Mouse (Mus musculus): ENCODE measurements around the gene Cd6.

Cd6 gene

GRCm38 (mm10) chr19:10767631-10768030, 62.2 kb downstream of the Cd6 start:
- DNase-seq (ENCODE audit: extremely low read depth, low read depth, low spot score): no peak

- no peak for DNase-seq (ENCODE audit: extremely low read depth, low read depth, low spot score)
These were observed 66.4 kb downstream of the Cd6 start for GRCm38 (mm10) chr19:10763381-10764031.

- DNase-seq (ENCODE audit: extremely low read depth, low read depth, low spot score): no peak
These were observed 67.4 kb downstream of the Cd6 start for GRCm38 (mm10) chr19:10762468-10762867.

DNA sequence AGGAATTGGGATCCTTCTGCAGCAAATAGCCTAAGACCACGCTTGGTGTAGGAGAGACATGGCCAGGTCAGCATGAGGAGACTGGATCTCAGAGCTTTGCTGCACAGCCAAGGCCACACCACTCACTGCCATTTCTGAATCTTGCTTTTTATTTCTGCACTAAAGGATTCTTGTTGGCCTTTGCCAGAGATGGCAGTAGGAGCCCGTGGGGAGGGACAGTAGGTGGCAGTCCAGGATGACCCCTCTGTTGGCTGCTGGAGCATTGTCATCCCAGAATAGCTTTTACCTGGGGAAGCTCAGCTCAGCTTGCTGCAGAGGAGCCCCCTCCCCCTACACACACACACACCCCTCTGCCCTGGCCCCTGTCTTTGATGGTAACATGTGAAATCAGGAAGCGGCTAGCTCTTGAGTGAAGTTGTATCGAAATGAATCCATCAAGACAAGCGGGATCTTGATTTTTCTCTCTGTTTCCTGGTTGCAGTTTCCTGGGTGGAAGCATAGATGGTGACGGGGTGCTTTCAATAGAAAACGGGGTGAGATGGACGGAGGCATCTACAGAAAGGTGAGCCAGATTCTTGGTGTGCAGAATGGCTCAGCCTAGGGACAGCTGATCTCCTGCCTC, 68.0 kb downstream of the Cd6 start:
- no peak for DNase-seq (ENCODE audit: extremely low read depth, low read depth, low spot score)

DNA sequence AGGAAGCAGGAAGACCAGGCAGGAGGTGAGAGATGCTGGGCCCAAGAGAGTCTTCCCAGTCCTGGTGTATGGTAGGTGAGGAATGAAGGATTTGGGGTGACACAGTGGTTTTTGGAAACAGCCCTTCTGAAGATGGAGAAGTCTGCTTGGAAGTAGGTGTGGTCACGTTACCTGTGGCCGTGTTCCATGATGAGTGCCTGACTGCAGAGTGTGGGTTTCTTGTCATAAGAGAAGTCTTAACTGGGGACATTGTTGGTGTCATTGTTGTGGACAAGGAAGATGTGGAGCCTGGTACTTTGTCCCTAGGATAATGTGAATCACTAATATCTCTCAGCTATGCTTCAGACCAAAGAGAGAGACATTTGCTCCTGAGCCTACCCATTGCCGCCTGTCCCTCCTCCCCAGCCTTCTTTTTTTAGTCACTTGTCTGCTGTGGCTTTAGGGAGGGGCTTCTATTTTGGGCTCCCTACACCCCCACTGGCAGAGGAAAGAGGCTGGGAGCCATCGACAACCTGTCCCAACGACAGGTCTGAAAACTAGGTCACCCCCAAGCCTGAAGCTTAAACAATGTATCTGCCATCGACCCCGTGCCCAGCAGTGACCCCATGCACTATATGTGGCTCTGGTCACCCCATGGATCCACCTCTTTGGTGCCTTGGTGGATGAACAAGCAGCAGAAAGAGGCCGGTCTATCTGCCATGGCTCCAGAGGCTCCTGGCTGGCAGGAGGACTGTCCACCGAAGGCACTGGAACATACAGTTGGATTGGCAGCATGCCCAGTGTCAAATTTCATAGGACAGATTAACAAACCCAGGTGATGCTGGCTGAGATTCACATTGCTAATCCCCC, 69.7 kb downstream of the Cd6 start:
- no peak for DNase-seq (ENCODE audit: extremely low read depth, low read depth, low spot score)

GRCm38 (mm10) chr19:10759525-10759924, 70.3 kb downstream of the Cd6 start:
- no peak for DNase-seq (ENCODE audit: extremely low read depth, low read depth, low spot score)

DNA sequence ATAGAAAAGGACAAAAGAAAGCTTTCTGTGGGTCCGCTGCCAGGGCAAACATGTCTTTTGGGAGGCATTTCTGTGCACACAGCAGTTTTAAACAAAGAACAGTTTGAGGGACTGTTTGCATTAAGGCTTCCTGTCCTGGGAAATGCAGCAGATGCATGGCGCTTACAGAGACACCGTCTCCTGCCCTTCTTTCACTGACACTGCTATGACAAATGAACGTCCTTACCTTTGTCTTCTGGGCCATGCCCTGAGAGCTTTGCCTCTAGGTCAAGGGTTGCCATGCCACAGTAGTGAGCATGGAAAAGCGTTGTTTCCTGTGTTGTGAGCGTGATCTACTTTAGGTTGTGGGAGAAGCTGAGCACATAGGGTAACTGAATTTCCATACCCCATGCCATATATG, 71.2 kb downstream of the Cd6 start:
- no peak for DNase-seq (ENCODE audit: extremely low read depth, low read depth, low spot score)

DNA sequence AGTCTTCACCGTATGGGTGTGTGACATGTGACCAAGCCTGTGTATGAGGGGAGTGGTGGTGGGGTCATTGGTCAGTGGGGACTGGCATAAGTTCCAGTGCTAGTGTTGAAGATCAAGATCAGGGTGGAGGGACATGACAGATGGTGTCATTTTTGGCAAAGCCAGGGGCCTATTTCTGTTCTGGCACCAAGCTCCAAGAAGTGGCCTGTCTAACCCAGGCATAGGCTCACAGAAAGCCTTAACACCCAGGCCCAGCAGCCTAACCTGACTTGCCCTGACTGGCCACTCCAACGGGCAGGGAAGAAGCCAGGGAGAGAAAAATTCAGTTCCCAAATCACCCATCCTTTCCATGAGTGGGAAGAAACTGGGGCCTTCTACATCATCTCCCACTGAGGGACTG, 72.3 kb downstream of the Cd6 start:
- DNase-seq (ENCODE audit: extremely low read depth, low read depth, low spot score): no peak

DNA sequence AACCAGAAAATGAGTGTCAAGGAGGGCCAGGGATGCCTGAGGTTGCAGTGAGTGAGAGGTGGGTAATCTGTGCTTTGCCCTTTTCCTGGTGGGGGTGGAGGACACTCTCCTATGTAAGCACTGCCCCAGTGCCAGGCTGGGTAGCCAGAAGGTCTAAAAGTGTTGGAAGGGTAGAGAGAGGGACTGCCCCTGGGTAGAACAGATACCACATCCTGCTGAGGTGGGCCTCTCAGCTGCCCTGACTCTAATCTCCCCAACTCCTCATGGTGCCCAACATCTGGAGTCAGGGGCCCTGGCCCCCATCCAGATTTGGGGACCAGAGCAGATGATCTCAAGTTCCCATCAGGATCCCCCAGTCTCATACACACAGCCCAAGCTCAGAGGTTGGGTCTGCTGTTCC, 72.7 kb downstream of the Cd6 start:
- DNase-seq (ENCODE audit: extremely low read depth, low read depth, low spot score): no peak

DNA sequence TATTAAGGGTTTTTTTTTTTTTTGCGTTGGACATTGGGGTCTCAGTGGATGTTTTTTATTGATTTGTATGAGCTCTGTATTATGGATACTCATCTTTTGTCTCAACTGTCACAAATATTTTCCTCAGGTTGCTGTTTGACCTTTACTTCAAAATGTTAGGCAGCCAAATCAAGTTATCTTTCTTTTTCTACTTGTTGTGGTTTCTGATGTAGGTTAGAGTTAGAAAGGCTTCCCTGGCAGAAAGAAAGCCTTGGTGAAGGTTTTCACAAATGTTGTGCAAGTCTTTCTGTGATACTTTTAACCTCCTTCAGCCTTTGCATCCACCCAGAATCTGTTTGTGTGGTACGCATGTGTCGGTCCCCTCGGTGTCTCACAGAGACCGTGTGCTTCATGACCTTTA, 77.2 kb downstream of the Cd6 start:
- DNase-seq (ENCODE audit: extremely low read depth, low read depth, low spot score): no peak

GRCm38 (mm10) chr19:10752106-10752505, 77.8 kb downstream of the Cd6 start:
- DNase-seq (ENCODE audit: extremely low read depth, low read depth, low spot score): no peak

DNA sequence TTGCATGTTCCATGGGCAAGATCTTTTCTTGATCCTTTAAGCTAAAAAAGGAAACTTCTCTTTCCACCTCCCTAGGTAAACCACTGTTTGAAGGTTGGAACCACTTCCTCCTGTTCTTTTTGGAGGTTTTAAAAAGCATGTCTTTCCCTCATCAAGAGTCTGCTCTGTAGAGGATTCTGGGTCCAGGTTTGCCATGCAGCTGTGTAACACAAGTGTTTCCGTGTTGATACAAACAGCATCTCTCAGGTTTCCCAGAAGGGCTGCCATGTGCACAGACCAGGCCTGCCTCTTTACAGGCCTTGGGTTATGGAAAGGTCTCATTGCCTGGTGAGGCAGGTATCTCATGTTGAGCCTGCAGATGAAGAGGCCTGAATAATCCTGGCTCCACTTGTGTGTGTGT, 78.3 kb downstream of the Cd6 start:
- no peak for DNase-seq (ENCODE audit: extremely low read depth, low read depth, low spot score)

DNA sequence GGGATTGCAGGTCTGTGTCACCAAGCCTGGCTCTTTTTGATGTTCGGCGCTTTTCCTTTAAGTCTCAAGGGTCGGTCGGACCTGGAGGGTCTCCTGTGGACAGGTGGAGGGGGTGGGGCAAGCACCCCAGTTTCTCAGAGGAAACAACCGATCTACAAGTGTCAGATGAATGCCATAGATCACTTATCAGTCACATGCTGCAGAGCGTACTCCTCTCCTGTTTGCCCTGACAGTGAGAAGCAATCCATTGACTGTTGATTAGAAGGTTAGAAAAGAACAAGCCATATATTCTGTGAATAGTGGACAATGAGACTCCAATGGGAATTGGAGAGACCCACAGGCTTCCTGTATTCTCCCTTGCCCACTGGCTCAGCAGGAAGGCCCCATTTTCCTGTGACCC, 79.7 kb downstream of the Cd6 start:
- DNase-seq (ENCODE audit: extremely low read depth, low read depth, low spot score): no peak

DNA sequence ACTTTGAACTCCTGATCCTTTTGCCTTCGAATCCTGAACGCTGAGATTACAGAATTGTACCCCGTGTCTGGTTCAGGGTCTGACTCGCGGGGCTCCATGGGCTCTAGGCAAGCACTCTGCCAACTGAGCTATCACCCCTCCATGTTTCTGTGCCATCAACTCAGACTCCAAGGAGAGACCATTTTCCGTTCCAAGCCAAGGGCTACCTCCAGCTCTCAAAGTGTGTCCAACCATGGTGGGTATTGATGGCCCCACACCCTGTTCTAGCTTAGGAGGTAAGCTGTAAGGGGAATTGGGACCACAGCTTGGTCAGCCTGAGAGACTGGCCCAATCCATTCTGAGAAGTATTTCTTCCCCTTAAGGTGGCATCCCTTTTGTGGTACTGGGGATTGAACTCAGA, 80.6 kb downstream of the Cd6 start:
- no peak for DNase-seq (ENCODE audit: extremely low read depth, low read depth, low spot score)

DNA sequence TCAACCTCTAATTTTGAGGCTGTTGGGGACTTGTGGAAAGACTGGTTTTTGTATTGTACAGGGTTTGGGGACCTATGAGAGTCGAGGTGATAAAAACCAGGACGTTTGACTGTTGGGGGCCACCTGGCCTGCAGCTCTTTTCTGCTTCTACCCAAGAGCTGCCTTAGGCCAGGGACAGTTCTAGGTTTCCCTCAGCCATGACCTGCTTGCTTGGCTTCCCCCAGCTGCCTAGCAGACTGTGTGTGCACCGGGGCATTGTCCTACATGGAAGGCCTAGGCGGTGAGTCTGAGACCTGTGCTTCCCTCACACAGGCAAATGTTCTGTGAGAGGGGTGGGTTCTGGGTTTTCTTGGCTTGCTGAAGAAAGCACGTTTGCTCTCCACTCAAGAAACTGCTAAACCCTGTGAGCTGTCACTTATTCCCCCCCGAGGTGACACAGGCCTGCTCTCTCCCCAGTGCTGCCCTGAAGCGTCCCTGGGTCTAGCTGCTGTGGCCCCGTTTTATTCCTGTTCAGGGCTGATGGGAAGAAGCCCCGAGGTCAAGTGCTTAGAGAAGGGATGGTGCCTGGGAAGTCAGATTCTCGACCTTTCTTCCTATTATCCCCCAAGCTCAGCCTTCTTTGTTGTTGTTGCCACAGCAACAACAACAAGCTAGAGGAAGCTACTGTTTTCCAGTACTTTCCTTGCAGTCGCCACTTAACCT, 81.3 kb downstream of the Cd6 start:
- DNase-seq (ENCODE audit: extremely low read depth, low read depth, low spot score): no peak

GRCm38 (mm10) chr19:10747718-10748117, 82.1 kb downstream of the Cd6 start:
- DNase-seq (ENCODE audit: extremely low read depth, low read depth, low spot score): no peak

GRCm38 (mm10) chr19:10747182-10747581, 82.7 kb downstream of the Cd6 start:
- no peak for DNase-seq (ENCODE audit: extremely low read depth, low read depth, low spot score)

GRCm38 (mm10) chr19:10742565-10742964, 87.3 kb downstream of the Cd6 start:
- no peak for DNase-seq (ENCODE audit: extremely low read depth, low read depth, low spot score)

DNA sequence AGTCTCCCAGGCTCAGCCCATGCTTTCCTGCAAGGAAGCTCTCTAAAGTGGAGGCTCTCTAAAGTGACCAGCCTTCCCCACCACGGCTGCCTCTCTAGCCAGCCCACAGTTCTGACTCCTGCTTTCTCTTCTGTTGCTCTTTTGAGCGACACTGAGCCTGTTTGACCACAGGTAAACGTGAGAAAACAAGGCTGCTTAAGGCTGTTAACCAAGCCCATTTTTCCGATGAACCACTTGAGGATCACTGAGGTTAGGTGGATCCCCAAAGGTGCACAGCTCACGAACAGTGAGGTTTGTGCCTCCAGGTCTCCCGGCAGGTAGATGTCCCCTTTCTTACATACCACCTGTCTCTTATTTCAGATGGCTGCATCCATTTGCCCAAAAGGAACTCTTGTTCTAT, 87.7 kb downstream of the Cd6 start:
- no peak for DNase-seq (ENCODE audit: extremely low read depth, low read depth, low spot score)

GRCm38 (mm10) chr19:10740641-10741440, 89.0 kb downstream of the Cd6 start:
- DNase-seq (ENCODE audit: extremely low read depth, low read depth, low spot score): peak; percentile 28

DNA sequence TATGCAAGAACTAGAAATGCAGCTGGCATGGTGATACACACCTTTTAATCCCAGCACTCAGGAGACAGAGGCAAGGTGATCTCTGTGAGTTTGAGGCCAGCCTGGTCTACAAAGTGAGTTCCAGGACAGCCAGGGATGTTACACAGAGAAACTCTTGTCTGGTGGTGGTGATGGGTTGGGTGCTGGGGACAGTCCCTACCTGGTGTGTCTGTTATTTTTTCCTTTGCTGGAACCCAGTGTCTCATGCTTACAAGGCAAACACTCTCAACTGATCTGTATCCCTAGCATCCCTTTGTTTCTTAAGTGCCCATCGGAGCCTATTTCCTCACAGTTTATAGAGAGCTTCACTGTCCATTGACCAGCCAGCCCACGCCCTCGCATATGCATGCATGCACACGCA, 89.9 kb downstream of the Cd6 start:
- DNase-seq (ENCODE audit: extremely low read depth, low read depth, low spot score): no peak
